Mouse (Mus musculus) spleen, embryonic (tissue): Measurements from ENCODE around the gene 2610318N02Rik.

Experiments
- CTCF ChIA-PET: fragments of 350-600 bp; sonication (Branson Sonifier 250); formaldehyde crosslinking; loops from one replicate; lab custom pipeline; 2022; lab: Charles Lee

2610318N02Rik gene

DNA sequence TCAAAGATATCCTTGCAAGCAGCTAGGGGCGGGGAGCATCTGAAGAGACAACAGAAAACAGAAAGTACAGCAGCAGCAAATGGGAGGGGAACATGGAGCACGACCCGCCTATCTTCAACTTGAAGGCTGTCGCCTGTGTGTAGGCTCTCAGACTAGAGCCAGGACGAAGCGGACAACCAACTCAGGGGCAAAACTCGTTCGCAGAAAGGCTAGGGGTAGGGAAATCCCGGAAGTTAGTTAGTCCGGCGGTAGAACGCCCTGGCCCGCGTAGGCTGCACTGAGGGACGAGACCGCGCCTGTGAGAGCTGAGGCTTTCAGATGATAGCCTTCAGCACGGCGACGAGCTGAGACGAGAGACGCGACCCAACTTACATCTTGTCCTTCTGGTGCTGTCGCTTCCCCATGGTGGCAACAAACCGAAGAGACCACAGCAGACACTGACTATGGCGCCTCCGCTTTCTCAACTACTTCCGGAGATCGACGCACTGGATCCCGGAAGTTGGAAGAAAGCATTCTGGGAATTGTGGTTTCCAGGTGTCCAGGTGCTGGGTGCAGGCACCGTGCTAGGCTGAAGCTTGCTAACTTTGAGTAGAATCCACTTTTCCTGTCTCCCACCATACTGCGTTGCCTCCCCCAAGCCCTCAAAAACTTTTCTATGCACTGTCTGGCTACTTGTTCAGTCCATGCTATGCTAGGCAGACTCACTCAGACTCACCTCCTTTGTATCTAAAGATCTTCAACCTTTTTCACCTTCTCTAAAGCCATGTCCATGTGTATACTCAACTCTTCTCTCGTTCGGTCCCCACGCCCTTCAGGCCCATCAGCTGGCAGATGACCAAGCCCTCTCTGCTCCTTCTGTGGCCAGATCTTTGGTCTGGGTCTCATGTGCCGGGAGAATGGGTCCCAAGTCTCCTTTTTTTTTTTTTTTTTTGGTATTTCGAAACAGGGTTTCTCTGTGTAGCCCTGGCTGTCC, 13.9 kb downstream of the 2610318N02Rik start, which contains the start of gene Ppil2:
TSS of gene Ppil2 (minus strand) at position 487 of the 973 bp plus-strand sequence.
- CTCF ChIA-PET = interaction anchor here (0.6 kb wide), 1 partner anchor 21 kb away, joined by 3 read pairs; the partner anchor contains the start of gene Sdf2l1

DNA sequence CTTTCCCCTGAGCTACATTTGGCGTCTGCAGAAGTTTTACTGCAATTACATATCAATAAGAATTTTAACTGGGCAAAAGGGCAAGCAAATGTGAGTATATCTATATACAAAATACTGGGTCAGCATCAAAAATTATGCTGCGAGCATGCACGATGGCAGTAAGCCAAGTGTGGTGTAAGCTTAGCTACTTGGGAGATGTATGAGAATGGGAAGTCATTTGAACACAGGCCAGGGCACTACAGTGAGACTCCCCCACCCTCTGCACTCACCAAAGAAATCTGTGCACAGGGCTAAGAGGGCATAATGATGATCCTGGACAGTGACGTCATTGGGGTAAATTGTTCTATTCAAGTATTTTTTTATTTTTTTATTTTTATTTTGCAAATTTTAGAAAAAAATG, 20.4 kb downstream of the 2610318N02Rik start:
- CTCF ChIA-PET = interaction anchor here (0.6 kb wide), 1 partner anchor 153 kb away, joined by 5 read pairs; no protein-coding TSS in a partner anchor

DNA sequence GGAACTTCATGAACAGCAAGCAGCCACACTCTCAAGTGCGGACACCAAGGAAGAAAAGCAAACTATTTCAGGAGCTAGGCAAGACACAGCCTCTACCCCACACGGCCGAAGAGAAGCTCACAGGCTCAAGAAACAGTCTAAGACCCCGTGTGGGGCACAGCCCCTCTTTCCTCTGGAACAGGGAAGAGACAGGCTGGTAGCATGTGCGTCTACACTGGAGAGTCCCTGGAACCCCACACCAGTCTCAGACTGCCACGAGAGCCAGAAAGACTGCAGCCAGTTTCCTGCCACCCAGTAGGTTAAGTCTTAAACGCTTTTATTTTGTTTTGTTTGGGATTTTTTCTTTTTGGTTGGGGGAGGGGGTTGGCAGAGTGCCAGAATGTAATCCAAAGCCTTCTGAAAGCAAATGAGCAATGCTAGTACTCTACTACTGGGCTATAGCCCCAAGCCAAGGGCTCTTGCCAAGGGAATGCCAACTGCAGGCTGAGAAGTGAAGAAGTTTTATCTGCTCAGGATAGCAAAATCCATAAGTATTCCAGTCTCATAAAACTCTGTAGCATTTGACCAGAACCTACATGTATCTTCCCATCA, 22.2 kb downstream of the 2610318N02Rik start:
- CTCF ChIA-PET = no interaction called here

DNA sequence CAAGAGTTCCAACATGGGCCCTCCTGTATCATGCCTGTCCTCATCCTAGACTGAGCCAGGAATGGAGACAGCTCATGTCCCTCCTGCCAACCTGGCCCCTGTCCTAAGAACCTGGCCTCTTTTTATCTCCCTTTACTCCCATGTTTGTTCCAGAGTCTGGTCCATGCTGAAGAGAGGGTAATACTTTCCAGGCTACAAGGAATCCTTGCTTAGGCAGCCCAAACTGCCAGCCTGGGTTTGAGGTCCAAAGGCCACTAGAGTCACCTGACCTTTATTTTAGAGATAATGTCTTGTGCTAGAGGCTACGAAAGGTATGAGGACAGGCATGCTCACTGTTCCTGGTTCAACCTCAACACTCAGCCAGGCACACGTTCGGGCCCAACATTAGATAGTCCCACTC, 28.0 kb downstream of the 2610318N02Rik start:
- CTCF ChIA-PET = no interaction called here

DNA sequence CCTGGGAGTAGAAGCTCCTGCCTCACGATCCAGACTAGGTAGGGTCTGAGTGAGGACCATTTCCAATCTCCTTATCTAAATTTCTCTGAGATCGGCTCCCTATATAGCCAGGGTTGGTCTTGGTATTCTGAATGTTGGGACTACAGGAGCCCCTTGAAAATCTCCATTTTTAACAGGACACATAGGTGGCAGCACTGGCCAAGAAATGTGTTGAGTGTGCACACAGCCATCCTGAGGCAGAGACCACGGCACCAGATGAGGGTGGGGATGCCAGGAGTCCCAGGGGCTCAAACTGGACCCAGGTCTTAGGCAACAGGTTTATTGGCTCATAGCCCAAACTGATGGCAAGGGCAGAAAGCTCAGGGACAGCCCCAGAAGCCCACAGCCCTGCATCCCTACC, 36.6 kb downstream of the 2610318N02Rik start:
- CTCF ChIA-PET = interaction anchor here (0.5 kb wide), 1 partner anchor 22 kb away, joined by 7 read pairs; no protein-coding TSS in a partner anchor

DNA sequence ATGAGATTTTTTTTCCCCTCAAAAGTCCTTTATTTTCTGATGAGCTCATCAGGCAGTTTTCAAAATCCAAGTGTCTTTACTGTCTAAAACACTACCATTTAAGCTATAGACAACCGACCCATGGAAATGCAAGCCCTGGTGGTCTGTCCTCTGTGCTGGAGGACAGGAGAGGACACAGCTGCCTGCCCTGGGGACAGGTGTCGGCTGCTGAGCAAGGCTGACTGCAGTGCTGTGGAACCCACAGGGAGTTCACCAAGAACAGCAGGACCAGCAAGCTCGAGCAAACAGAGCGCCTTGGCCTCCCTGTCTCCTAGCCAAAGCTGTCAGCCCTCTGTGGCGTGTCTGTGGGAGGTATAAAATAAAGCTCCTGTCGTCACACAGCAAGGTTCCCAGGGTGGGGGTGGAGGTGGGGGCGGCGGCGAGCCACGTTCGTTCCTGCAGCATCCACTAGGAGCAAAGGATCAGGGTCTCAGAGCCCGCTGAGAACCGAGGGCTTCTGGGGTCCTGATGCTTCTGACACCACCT, 38.2 kb downstream of the 2610318N02Rik start:
- CTCF ChIA-PET = interaction anchor here (0.6 kb wide), 1 partner anchor 87 kb away, joined by 3 read pairs; no protein-coding TSS in a partner anchor

DNA sequence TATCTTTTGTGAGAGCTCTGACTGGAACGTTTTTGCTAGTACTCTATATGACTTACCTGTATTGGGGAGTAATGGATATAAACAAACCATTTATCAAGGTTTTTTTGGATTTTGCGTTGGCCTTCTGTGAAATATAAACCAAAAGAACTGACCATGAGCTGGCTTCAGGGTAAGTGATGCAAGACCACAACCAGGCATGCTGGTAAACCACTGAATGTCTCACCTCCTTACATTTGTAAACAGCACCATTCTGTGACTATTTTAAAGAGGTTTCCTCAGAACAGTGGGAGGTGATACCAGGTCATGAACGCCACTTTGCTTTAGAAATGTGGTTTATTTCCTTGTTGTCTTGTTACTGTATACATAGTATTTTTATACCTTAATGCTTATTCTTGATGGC, 38.7 kb downstream of the 2610318N02Rik start:
- CTCF ChIA-PET = interaction anchor here (0.6 kb wide), 1 partner anchor 88 kb away, joined by 3 read pairs; no protein-coding TSS in a partner anchor

DNA sequence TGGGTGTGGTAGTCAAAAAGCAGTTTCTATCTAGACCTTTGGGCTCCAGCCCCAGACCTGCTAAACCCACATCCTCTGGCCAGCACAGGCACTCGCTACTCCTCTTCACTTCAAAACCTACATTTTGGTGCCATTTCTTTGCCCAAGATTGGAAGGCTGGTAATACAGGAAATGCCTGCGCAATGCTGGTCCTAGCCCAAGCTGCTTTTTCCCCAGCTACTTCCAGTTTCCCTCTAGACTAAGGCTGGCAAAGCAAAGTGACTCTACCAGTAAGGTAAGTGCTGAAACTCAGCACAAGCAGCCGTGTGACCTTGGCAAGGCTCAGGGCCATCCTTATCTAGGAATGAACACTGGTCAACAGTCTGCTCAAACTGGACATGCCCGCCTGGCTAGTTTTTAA, 39.3 kb downstream of the 2610318N02Rik start:
- CTCF ChIA-PET = interaction anchor here (0.6 kb wide), 1 partner anchor 50 kb away, joined by 5 read pairs; no protein-coding TSS in a partner anchor

DNA sequence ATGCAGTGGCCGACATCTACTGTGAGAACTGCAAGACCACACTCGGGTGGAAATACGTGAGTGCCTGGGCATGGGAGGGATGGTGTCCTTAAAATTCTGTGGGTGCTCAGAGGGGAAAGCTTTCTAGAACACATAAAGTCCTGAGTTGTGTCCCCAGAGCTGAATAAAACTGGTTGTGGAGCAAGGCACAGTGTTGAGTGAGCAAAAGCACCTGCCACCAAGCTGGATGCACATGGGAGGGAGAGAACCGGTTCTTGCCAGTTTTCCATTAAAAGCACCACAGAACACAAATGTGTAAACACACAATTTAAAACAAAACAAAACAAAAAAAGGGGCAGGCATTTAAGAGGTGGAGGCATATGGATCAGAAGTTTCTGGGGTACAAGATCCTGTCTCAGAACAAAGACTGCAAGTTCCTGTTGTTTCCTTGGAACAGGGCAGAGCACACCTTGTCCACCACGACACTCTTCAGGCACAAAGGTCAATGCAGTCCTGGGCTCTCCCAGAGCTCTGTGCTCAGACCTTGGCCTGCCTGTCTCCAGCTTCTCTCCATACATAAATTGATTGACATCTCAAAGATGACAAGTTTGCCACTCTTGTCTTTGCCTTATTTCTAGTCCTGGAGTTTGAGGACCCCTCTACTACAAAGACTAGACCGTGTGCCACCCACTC, 42.7 kb downstream of the 2610318N02Rik start:
- CTCF ChIA-PET = no interaction called here

DNA sequence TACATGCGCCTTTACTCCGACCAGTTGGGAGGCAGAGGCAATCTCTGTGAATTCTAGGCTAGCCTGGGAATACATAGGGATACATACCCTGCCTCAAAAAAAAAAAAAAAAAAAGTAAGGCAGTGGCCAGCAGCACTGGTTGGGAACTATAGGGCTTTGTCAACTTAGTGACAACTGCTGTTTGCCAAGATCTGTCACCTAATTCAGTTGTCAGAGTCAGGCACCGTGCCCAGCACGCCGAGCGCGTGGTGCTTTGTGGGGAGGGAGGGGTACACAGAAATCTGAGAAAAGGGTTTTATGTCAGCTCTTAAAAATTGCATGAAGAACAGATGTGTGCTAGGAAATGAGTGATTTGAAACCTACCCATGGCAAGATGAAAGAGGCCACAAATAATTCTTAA, 46.9 kb downstream of the 2610318N02Rik start:
- CTCF ChIA-PET = interaction anchor here (0.6 kb wide), 2 partner anchors 26 to 220 kb away, joined by 3 to 4 read pairs; no protein-coding TSS in a partner anchor

DNA sequence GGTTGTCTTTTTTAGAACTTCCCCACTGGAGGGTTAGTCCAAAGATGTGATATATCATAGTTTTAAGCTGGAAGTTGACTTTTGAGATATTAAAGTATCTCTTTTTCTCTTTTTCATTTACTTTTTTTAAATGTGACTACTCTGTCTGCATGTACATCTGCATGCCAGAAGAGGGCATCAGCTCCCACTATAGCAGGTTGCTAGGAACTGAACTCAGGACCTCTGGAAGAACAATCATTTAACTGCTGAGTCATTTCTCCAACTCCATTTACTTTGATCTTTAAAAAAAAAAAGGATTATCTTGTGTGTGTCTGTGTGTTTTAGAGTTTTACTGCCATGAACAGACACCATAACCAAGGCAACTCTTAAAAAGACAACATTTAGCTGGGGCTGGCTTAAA, 48.1 kb downstream of the 2610318N02Rik start:
- CTCF ChIA-PET = no interaction called here

DNA sequence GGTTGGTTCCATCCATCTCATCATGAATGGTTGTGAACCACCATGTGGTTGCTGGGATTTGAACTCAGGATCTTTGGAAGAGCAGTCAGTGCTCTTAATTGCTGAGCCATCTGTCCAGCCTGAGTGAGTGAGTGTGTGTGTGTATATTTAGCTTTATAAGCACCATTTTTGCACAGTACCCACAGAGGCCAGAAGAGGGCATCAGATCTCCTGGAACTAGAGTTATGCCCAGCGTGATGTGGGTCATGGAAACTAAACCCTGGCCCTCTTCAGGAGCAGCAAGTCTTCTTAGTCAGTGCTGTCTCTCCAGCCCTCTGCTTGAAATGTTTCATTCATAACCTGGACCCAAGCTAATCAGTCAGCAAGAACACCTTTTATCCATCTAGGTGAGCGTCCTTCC, 48.7 kb downstream of the 2610318N02Rik start:
- CTCF ChIA-PET = no interaction called here

DNA sequence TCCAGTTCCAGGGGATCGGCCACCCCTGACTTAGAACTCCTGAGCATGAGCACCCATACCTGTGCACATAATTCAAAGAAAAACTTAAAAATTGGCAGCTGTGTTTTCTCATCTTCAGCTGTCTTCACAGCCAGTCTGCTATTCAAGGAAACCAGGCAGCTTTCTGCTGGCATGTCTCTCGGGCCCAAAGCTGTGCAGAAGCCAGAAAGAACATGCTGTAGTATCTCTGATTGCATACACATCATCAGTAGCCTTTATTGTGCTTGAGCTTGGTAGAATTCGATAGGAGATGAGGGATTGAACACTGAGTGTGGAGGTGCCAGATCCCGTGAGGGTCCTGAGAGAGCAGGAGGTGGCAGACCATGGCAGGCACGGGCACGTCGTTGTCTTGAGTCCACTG, 52.0 kb downstream of the 2610318N02Rik start:
- CTCF ChIA-PET = no interaction called here

DNA sequence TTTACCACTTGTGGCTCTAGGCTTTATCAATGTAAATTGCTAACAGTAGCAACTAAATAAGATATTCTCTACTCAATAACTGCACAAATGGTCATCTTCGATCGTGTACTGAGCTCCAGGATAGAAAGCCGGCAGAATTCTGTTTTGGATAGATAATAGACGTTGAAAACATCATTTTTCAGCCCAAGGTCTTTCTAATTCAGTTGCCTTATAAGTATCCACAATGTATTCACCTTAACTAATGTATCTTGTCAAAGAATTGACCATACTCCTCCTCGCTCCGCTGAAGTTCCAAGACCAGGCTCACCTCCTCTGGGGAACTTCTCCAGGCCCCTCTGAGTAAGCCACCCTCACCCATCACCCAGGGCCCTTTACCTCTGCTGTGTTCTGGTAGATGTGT, 54.3 kb downstream of the 2610318N02Rik start:
- CTCF ChIA-PET = no interaction called here

DNA sequence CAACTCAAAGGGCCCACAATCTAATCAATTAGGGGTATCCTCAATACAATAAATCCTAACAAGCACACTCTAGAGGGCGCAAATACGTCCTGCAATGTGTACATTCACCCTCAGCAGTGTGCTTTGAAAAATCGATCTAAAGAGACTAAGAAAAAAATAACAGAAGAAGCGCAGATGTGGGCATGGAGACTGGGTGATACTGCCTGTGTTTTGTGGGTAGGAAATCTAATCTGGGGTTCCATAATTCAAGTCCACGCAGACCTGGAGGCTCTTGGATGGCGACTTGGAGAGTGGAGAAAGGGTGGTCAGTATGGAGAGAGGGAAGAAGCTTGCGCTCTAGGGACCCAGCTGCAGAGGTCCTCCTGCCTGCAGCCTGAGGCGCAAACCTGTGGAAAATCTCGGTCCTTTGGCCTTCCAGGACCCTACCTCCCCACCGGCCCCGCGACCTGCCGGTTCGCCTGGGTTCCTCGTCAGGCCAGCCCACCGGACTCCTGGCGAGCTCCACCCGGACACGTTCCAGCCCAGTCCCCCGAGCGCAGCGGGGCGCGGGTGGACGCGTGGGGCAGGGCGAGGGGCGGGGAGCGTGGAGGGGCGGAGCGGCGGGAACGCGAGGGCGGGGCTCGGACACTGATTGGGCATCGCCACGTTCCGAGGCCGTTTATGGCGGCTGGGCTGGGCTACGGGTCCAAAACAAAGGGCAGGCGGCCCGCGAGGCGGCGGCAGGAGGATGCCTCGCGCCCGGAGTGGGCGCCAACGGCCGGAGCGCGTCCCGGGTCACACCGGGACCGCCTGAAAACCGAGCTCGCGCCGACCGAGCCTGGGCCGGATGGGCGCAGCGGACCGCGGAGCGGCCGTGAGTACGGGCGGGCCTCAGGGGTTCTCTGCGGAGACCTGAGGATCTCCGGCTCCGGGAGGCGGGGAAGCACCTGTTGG, 55.2 kb downstream of the 2610318N02Rik start, which contains the start of gene Ypel1:
TSS of gene Ypel1 (plus strand) at position 186 of the 933 bp plus-strand sequence.
- CTCF ChIA-PET = no interaction called here

DNA sequence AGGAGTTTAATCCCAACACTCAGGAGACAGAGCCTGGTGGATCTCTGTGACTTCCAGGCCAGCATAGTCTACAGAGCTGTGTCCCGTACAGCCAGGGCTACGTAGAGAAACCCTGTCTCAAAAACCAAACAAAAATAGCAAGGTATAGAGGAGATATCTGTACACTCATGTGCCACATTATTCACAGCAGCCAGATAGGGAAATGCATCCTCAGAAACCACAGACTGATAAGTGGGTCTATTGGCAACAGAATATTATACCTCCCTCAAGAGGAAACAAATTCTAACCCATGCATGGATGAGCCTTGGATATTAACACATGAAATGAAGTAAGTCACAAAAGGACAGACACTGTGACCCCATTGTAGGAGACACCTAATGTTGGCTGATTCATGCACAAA, 57.4 kb downstream of the 2610318N02Rik start:
- CTCF ChIA-PET = no interaction called here
